Mouse (Mus musculus): ENCODE measurements around the gene Spata17. TPM values are rescaled to one million over a fixed set of nuclear protein-coding genes. Genes with fewer than 3 reads are reported as not detected.

Spata17 gene
- total and polyA plus RNA-seq, 3 experiments = 0.29 to 1.6 (median 0.66) TPM

- no peak overlapping the region for H3K4me3 ChIP-seq
- no peak overlapping the region for H3K27ac ChIP-seq
- TF ChIP-seq POLR2A (IDR thresholded peaks at IDR 0.05; ENCODE audit: insufficient read depth, low read depth, low read length) (no peak), EP300 (IDR thresholded peaks at IDR 0.05; ENCODE audit: insufficient read depth, low read depth, low read length) (no peak), CTCF (IDR thresholded peaks at IDR 0.05) (no peak)
- H3K36me3 ChIP-seq (ENCODE audit: control insufficient read depth, insufficient read depth, low read length) = no peaks in the 10 kb centered on the region
- H3K27me3 ChIP-seq (ENCODE audit: control insufficient read depth, insufficient read depth, low read length) = no peaks in the 10 kb centered on the region
- no peaks in the 10 kb centered on the region for H3K79me2 ChIP-seq (replicated peaks; ENCODE audit: control insufficient read depth, insufficient read depth, low read length)
- H3K9ac ChIP-seq (ENCODE audit: low read depth, low read length) = no peak overlapping the region
- intact Hi-C loops (cut with DNase I) = no loop called here
- DNase-seq = no peak
- WGBS = 72% methylated on average over 7 of the region's 7 CpGs
- no peaks in the 10 kb centered on the region for H3K4me1 ChIP-seq (ENCODE audit: control insufficient read depth, insufficient read depth, low read length)
Measured at GRCm38 (mm10) chr1:187169646-187170045, 45.6 kb downstream of the Spata17 start.

- H3K79me2 ChIP-seq (replicated peaks; ENCODE audit: control insufficient read depth, insufficient read depth, low read length) = no peaks in the 10 kb centered on the region
- H3K4me1 ChIP-seq (ENCODE audit: control insufficient read depth, insufficient read depth, low read length) = no peaks in the 10 kb centered on the region
- no peak for TF ChIP-seq EP300 (IDR thresholded peaks at IDR 0.05; ENCODE audit: insufficient read depth, low read depth, low read length)
- TF ChIP-seq CTCF (IDR thresholded peaks at IDR 0.05) = no peak
- TF ChIP-seq POLR2A (IDR thresholded peaks at IDR 0.05; ENCODE audit: insufficient read depth, low read depth, low read length) = no peak
- no peak for DNase-seq
- intact Hi-C loops (cut with DNase I) = no loop called here
- H3K9ac ChIP-seq (ENCODE audit: low read depth, low read length) = no peak overlapping the region
- H3K36me3 ChIP-seq (ENCODE audit: control insufficient read depth, insufficient read depth, low read length) = no peaks in the 10 kb centered on the region
- H3K27ac ChIP-seq = no peak overlapping the region
- no peaks in the 10 kb centered on the region for H3K27me3 ChIP-seq (ENCODE audit: control insufficient read depth, insufficient read depth, low read length)
- H3K4me3 ChIP-seq = no peak overlapping the region
Measured at GRCm38 (mm10) chr1:187163571-187163970, 51.7 kb downstream of the Spata17 start.

- no peak for TF ChIP-seq POLR2A (IDR thresholded peaks at IDR 0.05; ENCODE audit: insufficient read depth, low read depth, low read length)
- TF ChIP-seq EP300 (IDR thresholded peaks at IDR 0.05; ENCODE audit: insufficient read depth, low read depth, low read length) = no peak
- TF ChIP-seq CTCF (IDR thresholded peaks at IDR 0.05) = no peak
- no peaks in the 10 kb centered on the region for H3K79me2 ChIP-seq (replicated peaks; ENCODE audit: control insufficient read depth, insufficient read depth, low read length)
- intact Hi-C loops (cut with DNase I) = no loop called here
- H3K4me3 ChIP-seq = no peak overlapping the region
- no peaks in the 10 kb centered on the region for H3K36me3 ChIP-seq (ENCODE audit: control insufficient read depth, insufficient read depth, low read length)
- DNase-seq = no peak
- H3K4me1 ChIP-seq (ENCODE audit: control insufficient read depth, insufficient read depth, low read length) = no peaks in the 10 kb centered on the region
- no peak overlapping the region for H3K9ac ChIP-seq (ENCODE audit: low read depth, low read length)
- H3K27me3 ChIP-seq (ENCODE audit: control insufficient read depth, insufficient read depth, low read length) = no peaks in the 10 kb centered on the region
- no peak overlapping the region for H3K27ac ChIP-seq
Measured at GRCm38 (mm10) chr1:187155658-187156057, 59.6 kb downstream of the Spata17 start.

GRCm38 (mm10) chr1:187153681-187154080, 61.6 kb downstream of the Spata17 start:
- intact Hi-C loops (cut with DNase I) = no loop called here
- TF ChIP-seq CTCF (IDR thresholded peaks at IDR 0.05) (no peak), POLR2A (IDR thresholded peaks at IDR 0.05; ENCODE audit: insufficient read depth, low read depth, low read length) (no peak), EP300 (IDR thresholded peaks at IDR 0.05; ENCODE audit: insufficient read depth, low read depth, low read length) (no peak)
- Histone ChIP-seq H3K27me3 (ENCODE audit: control insufficient read depth, insufficient read depth, low read length) (no peaks in the 10 kb centered on the region), H3K4me3 (no peak overlapping the region), H3K9ac (ENCODE audit: low read depth, low read length) (no peak overlapping the region), H3K36me3 (ENCODE audit: control insufficient read depth, insufficient read depth, low read length) (no peaks in the 10 kb centered on the region), H3K27ac (no peak overlapping the region), H3K4me1 (ENCODE audit: control insufficient read depth, insufficient read depth, low read length) (no peaks in the 10 kb centered on the region), H3K79me2 (replicated peaks; ENCODE audit: control insufficient read depth, insufficient read depth, low read length) (no peaks in the 10 kb centered on the region)
- no peak for DNase-seq
- WGBS = 82% methylated on average over 5 of the region's 5 CpGs

DNA sequence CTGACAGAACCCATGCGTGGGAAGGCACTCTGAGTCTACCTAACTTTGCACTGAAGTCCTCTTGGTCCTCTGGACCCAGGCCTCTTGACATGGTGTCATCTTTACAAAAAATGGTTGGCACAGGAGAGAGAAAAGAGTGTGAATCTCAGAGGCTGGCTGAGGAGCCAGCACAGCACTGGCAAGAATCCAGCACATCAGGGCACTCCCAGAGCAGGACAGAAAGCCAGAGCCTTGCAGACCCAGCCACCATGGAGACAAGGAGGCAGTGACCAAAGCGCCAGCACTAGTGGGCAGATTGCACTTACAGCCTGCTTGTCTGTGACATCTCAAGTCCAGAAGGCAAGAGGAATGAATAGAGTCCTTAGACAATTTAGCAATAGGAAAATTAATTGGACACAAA, 62.7 kb downstream of the Spata17 start:
- Histone ChIP-seq H3K27me3 (ENCODE audit: control insufficient read depth, insufficient read depth, low read length) (no peaks in the 10 kb centered on the region), H3K4me1 (ENCODE audit: control insufficient read depth, insufficient read depth, low read length) (no peaks in the 10 kb centered on the region), H3K27ac (no peak overlapping the region), H3K4me3 (no peak overlapping the region), H3K79me2 (replicated peaks; ENCODE audit: control insufficient read depth, insufficient read depth, low read length) (no peaks in the 10 kb centered on the region), H3K9ac (ENCODE audit: low read depth, low read length) (no peak overlapping the region), H3K36me3 (ENCODE audit: control insufficient read depth, insufficient read depth, low read length) (no peaks in the 10 kb centered on the region)
- WGBS = 91% methylated on average over 2 of the region's 2 CpGs
- TF ChIP-seq CTCF (IDR thresholded peaks at IDR 0.05) = no peak
- no peak for TF ChIP-seq POLR2A (IDR thresholded peaks at IDR 0.05; ENCODE audit: insufficient read depth, low read depth, low read length)
- TF ChIP-seq EP300 (IDR thresholded peaks at IDR 0.05; ENCODE audit: insufficient read depth, low read depth, low read length) = no peak
- intact Hi-C loops (cut with DNase I) = no loop called here
- DNase-seq = no peak

DNA sequence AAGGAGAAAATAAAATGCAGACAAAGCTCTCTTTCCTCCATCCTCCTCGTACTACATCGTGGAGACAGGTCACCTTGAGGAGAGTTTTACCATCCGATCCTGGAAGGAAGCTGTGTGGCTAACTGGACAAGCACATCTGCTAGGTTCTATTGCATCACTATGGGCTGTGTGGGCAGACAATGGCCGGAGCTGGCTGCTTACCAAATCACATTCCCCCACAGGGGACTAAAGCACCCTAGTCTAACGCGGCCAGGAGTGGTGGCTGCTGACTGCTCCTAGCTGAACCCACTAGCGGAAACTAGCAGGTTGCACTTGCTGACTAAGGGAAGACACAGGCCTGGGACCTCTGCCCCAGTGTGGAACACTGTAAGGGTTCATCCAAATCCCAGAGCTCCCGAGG, 72.3 kb downstream of the Spata17 start:
- intact Hi-C loops (cut with DNase I) = no loop called here
- Histone ChIP-seq H3K79me2 (replicated peaks; ENCODE audit: control insufficient read depth, insufficient read depth, low read length) (no peaks in the 10 kb centered on the region), H3K27ac (no peak overlapping the region), H3K27me3 (ENCODE audit: control insufficient read depth, insufficient read depth, low read length) (no peaks in the 10 kb centered on the region), H3K9ac (ENCODE audit: low read depth, low read length) (no peak overlapping the region), H3K36me3 (ENCODE audit: control insufficient read depth, insufficient read depth, low read length) (no peaks in the 10 kb centered on the region), H3K4me3 (no peak overlapping the region), H3K4me1 (ENCODE audit: control insufficient read depth, insufficient read depth, low read length) (no peaks in the 10 kb centered on the region)
- 43% methylated on average over 8 of the region's 8 CpGs for WGBS
- TF ChIP-seq EP300 (IDR thresholded peaks at IDR 0.05; ENCODE audit: insufficient read depth, low read depth, low read length) (no peak), POLR2A (IDR thresholded peaks at IDR 0.05; ENCODE audit: insufficient read depth, low read depth, low read length) (no peak), CTCF (IDR thresholded peaks at IDR 0.05) (no peak)
- no peak for DNase-seq

Data from heart, adult 2 months (tissue).